Mouse (Mus musculus) cerebellum, adult 2 months (tissue): ENCODE measurements around the gene Pmpca.

ENCODE experiments used
- CTCF ChIP-seq: fragments of 200-500 bp; IDR thresholded peaks from 2 replicates; pipeline ENCODE4 v1.5.1; 2011; ENCODE audit warnings: low read depth, mild to moderate bottlenecking, control low read depth, low read length, moderate library complexity, borderline replicate concordance; ENCODE audit not compliant: insufficient read depth
- POLR2A ChIP-seq: fragments of 200-500 bp; IDR thresholded peaks from 2 replicates; pipeline ENCODE4 v1.6.1; 2011; ENCODE audit warnings: low read length, control low read depth, borderline replicate concordance; ENCODE audit not compliant: insufficient read depth

DNA sequence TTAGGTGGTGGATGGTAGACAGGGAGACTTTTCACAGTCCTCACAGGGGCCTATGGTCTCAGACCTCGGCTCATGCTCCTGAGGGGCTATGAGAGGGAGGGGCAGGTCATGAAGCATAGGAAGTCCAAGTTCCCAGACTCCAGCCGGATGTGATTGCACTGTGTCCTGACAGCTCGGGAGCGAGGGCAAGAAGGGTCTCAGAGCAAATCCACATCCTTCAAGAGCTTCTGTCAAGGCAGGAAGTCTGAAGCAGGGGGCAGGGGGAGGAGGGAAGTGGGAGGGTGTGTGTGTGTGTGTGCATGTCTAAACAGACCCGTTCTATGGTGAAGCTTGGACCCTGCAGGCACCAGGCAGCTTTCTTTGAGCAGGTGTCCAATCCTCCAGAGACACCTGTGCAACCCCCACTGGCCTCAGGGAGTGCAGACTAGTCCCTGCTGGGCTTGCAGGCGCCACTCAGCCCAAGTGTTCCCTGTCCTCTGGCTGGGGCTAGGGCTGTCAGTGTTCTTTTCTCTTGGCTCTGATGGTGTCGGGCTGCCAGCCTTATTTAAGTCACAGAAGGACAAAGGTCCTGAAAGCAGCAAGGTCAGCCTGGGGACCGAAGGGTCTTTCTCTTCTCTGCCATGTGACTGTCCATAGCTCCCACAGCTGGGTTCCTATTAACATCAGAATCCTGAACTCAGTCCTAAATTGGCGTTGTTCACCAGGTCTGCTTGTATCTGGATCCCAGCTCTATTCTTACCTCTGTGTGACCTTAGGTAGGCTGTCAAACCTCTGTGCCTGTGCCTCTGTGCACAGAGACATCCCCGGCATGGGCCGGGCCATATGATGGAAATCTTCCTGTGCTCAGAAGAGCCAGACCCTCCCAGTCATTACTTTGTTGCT, 46.3 kb upstream of the Pmpca start:
- no peak for TF ChIP-seq CTCF
- no peak for TF ChIP-seq POLR2A
